Mouse (Mus musculus) C3H10T1/2 (cell line): Measurements from ENCODE around the gene Far2. TPM values are rescaled to one million over a fixed set of nuclear protein-coding genes. Genes with fewer than 3 reads are reported as not detected.

ENCODE experiments used
- polyA plus RNA-seq, 2 experiments: library from polyadenylated mRNA; unstranded; fragments of >200 nt; fragmentation: generic; extraction: Trizol; gene quantifications; one replicate each; pipeline ENCODE4 v1.2.1; 2012; ENCODE audit warnings: missing spikeins in 2 of 2

Far2 gene
- polyA plus RNA-seq = under 1 TPM; 0.01 to 0.19 TPM

GRCm38 (mm10) chr6:148046881-148047649 lies at the start of gene Far2:
TSS of gene Far2 (plus strand) at chr6:148047259.

GRCm38 (mm10) chr6:148211897-148212680 lies 165.0 kb downstream of the Far2 start, which contains the start of gene Ergic2:
TSS of gene Ergic2 (minus strand) at chr6:148212374.

Other genes with a start within 250 kb of the Far2 start
- gene Ergic2, start 165.1 kb downstream of the Far2 start, polyA plus RNA-seq = 10 to 100 TPM in 1 of 2 experiments, 1 to 10 TPM in 1; 3.3 to 26.6 TPM